Mouse (Mus musculus): ENCODE data around the gene Spsb4. TPM values are rescaled to one million over a fixed set of nuclear protein-coding genes. Genes with fewer than 3 reads are reported as not detected.

The Spsb4 gene
- polyA plus RNA-seq, 1 experiment from 2014 or later: 1.1 TPM

DNA sequence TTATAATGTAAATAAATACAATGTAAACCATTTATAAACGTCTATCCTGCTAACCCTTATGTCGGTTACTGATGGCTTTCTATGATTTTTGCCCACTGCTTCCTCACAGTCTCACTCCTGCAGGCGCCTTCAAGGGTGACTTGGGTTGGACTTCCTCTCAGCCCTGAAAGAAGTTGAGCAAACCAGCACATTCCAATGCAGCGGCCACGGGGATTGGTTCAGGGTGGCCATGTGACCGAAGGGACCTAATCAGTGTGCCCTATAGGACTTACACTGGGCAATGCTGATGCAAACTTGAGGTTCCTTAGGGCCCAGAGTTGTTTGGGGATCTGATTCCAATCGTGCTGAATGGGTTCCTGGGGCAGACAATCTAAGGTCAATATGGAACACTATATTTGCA is 59.2 kb downstream of the Spsb4 start:
- ATAC-seq (ENCODE audit: low read depth) (no peak), DNase-seq (no peak)
- Histone ChIP-seq H3K27ac (no peak overlapping the region), H3K9me3 (replicated peaks) (no peaks in the 10 kb centered on the region), H3K36me3 (no peaks in the 10 kb centered on the region), H3K9ac (no peak overlapping the region), H3K4me2 (no peak overlapping the region), H3K4me1 (replicated peaks) (no peaks in the 10 kb centered on the region), H3K4me3 (replicated peaks) (no peak overlapping the region), H3K27me3 (peaks cover 19% of the 10 kb centered on the region; the same call in 1 of the 2 replicates)
- WGBS (ENCODE audit: insufficient replicate concordance): 56% methylated on average over 7 of the region's 7 CpGs

- DNase-seq (no peak), ATAC-seq (ENCODE audit: low read depth) (no peak)
- H3K36me3 ChIP-seq: no peaks in the 10 kb centered on the region
- no peak overlapping the region for H3K27ac ChIP-seq
- no peaks in the 10 kb centered on the region for H3K9me3 ChIP-seq (replicated peaks)
- no peaks in the 10 kb centered on the region for H3K4me1 ChIP-seq (replicated peaks)
- WGBS (ENCODE audit: insufficient replicate concordance): 30% methylated on average over 6 of the region's 6 CpGs
- H3K9ac ChIP-seq: no peak overlapping the region
- no peak overlapping the region for H3K4me3 ChIP-seq (replicated peaks)
- peaks cover 31% of the 10 kb centered on the region; the same call in 1 of the 2 replicates for H3K27me3 ChIP-seq
- H3K4me2 ChIP-seq: no peak overlapping the region
Observed at GRCm38 (mm10) chr9:96958009-96958615, 60.5 kb downstream of the Spsb4 start.

DNA sequence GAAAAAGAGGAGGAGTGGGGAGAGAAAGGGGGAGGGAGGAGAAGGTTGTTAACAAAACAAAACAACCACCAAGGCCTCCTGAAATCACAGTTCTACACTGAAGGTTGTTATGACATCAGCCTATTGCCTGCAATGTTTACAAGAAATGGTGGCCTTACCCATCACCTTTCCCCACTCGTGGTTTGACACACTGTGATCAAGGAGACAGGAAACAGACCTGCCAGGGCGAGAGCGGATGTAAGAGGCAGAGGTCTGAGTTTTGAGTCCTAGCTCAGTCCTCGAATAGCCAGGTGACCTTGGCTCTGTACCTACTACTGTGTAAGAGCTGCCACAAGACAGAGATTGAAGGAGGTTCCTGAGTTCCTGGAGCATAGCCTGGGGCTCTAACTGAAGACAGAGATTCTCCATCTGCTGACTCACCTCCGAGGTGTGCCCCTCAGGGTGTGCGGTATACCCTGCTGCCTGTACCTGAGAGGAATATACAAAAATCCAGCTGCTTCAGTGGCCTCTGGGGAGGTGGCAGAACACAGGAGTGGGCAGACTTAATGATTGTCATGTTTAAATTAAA is 61.3 kb downstream of the Spsb4 start:
- no peaks in the 10 kb centered on the region for H3K4me1 ChIP-seq (replicated peaks)
- no peak for DNase-seq
- no peak overlapping the region for H3K9ac ChIP-seq
- no peaks in the 10 kb centered on the region for H3K36me3 ChIP-seq
- H3K27me3 ChIP-seq: peaks cover 31% of the 10 kb centered on the region; the same call in 1 of the 2 replicates
- no peak overlapping the region for H3K27ac ChIP-seq
- ATAC-seq (ENCODE audit: low read depth): no peak
- no peak overlapping the region for H3K4me3 ChIP-seq (replicated peaks)
- no peaks in the 10 kb centered on the region for H3K9me3 ChIP-seq (replicated peaks)
- 47% methylated on average over 6 of the region's 6 CpGs for WGBS (ENCODE audit: insufficient replicate concordance)
- no peak overlapping the region for H3K4me2 ChIP-seq

DNA sequence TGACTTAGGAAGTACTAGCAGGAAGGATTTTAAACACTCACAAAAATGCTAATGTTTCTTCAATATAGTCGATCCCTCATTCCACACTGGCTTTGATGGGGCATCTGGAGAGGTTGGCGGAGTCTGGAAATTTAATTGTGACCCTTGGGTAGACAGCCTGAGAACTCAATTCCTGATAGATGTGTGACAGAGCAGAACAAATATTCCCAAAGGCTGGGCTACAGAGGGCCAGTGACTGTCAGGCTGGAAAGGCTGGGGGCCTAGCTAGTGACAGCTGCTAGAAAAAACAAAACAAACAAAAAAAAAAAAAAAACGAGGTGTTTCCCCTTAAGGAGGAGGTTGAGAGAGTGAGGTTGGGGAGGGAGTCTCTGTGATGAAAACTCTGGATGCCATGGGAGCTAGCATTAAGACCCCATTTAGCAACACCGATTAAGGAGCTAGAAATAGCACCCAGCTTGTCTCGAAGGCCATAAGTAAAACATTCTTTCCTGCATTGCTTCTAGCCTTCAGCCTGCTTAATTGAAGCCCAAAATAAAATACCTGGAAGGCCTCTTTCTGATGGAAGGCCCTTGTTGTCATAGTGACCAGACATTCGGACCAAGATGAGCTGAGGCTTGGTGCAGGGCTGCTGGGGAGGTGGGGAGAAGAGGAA is 61.9 kb downstream of the Spsb4 start:
- ATAC-seq (ENCODE audit: low read depth): no peak

GRCm38 (mm10) chr9:96954063-96954809 is 64.4 kb downstream of the Spsb4 start:
- Histone ChIP-seq H3K27me3 (peaks cover 39% of the 10 kb centered on the region), H3K9me3 (replicated peaks) (no peaks in the 10 kb centered on the region), H3K27ac (no peak overlapping the region), H3K9ac (no peak overlapping the region), H3K4me2 (no peak overlapping the region), H3K4me1 (replicated peaks) (no peaks in the 10 kb centered on the region), H3K4me3 (replicated peaks) (no peak overlapping the region), H3K36me3 (no peaks in the 10 kb centered on the region)
- WGBS (ENCODE audit: insufficient replicate concordance): 73% methylated on average over 15 of the region's 15 CpGs
- ATAC-seq (ENCODE audit: low read depth) (no peak), DNase-seq (no peak)

More for the DNA sequence above, 61.9 kb downstream of the Spsb4 start:
- no peak overlapping the region for H3K27ac ChIP-seq
- no peak overlapping the region for H3K9ac ChIP-seq
- H3K4me1 ChIP-seq (replicated peaks): no peaks in the 10 kb centered on the region
- WGBS (ENCODE audit: insufficient replicate concordance): 39% methylated on average over 6 of the region's 6 CpGs
- DNase-seq: no peak
- no peaks in the 10 kb centered on the region for H3K36me3 ChIP-seq
- H3K4me3 ChIP-seq (replicated peaks): no peak overlapping the region
- no peak overlapping the region for H3K4me2 ChIP-seq
- no peaks in the 10 kb centered on the region for H3K9me3 ChIP-seq (replicated peaks)
- peaks cover 31% of the 10 kb centered on the region; the same call in 1 of the 2 replicates for H3K27me3 ChIP-seq

DNA sequence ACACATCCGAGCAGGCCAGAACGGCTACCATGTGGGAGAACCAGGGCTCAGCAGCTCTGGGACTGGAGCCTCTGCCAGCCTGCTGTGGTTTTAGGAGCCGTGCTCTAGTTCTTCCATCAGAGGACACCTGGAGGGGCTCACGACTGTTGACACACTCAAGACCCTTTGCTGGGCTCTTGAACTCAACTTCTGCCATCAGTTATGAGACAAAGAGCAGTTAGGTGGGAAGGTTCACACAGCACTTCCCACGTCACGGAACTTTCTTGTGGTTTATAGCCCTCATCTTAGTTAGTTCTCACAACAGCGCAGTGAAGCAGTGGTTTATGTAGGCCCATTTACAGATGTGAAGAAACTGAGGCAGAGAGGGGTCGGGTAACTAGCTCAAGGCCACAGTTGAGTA is 65.2 kb downstream of the Spsb4 start:
- Histone ChIP-seq H3K9me3 (replicated peaks) (no peaks in the 10 kb centered on the region), H3K4me2 (no peak overlapping the region), H3K27me3 (peaks cover 46% of the 10 kb centered on the region), H3K36me3 (no peaks in the 10 kb centered on the region), H3K27ac (no peak overlapping the region), H3K4me3 (replicated peaks) (no peak overlapping the region), H3K4me1 (replicated peaks) (no peaks in the 10 kb centered on the region), H3K9ac (no peak overlapping the region)
- no peak for ATAC-seq (ENCODE audit: low read depth)
- whole genome bisulfite sequencing (ENCODE audit: insufficient replicate concordance): 71% methylated on average over 8 of the region's 8 CpGs
- DNase-seq: no peak

DNA sequence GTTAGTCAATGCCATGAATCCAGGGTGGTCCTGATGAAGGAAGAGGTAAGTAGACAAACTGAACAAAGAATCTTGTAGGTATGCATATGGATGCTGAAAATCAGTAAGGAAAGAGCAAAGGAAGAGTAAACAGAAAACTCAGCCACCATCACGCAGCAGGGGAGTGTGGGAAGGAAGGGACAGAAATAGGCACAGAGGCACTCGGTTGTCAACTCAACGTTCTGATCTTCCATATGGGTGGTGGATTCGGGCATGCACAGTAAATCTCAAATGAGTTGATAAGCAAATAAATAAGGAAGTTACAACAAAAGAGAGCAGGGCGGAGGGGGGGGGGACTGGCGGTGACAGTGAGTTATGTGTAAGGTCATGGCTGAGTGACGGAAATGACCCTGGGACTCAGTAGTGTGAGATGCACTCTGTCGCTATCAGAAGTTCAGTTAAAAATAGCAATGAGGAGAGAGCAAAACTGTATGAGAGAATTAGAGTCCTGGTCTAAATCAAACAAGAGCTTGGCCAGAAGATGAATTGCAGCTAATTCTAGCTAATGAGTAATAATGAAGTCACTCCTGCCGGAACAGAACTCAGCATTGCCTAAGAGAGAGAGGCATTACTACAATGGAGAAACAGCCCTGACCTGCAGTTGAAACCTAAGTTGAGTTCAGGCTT is 66.2 kb downstream of the Spsb4 start:
- H3K4me1 ChIP-seq (replicated peaks): no peaks in the 10 kb centered on the region
- WGBS (ENCODE audit: insufficient replicate concordance): 33% methylated on average over 9 of the region's 9 CpGs
- ATAC-seq (ENCODE audit: low read depth): no peak

DNA sequence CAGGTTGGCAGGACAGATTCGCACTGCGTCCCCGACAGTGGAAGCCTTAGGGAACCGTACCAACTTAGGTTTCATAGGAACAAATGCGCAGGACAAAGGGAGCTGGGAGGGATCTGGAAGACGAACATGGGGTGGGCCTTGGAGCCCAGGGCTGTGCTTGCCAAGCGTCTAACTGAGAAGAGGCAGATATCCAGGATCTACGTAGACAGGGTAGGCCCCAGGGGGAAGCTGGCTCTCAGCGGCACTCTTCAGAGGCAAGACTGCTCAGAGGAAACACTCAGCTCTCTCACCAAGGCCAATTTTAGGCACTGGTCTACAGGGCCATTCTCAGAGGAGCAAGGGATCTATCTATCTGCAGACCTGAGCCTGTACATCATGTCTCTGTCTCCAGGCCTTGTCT is 69.1 kb downstream of the Spsb4 start:
- WGBS (ENCODE audit: insufficient replicate concordance): 76% methylated on average over 9 of the region's 9 CpGs
- no peak overlapping the region for H3K4me2 ChIP-seq
- no peak overlapping the region for H3K27ac ChIP-seq
- no peak overlapping the region for H3K4me3 ChIP-seq (replicated peaks)
- H3K9ac ChIP-seq: no peak overlapping the region
- H3K4me1 ChIP-seq (replicated peaks): no peaks in the 10 kb centered on the region
- no peak for DNase-seq
- no peak for ATAC-seq (ENCODE audit: low read depth)
- no peaks in the 10 kb centered on the region for H3K9me3 ChIP-seq (replicated peaks)
- H3K27me3 ChIP-seq: peaks cover 50% of the 10 kb centered on the region
- H3K36me3 ChIP-seq: no peaks in the 10 kb centered on the region

More for the DNA sequence above, 66.2 kb downstream of the Spsb4 start:
- H3K9ac ChIP-seq: no peak overlapping the region
- no peak overlapping the region for H3K4me3 ChIP-seq (replicated peaks)
- no peak overlapping the region for H3K4me2 ChIP-seq
- H3K27me3 ChIP-seq: peaks cover 52% of the 10 kb centered on the region
- H3K9me3 ChIP-seq (replicated peaks): no peaks in the 10 kb centered on the region
- no peak for DNase-seq
- no peaks in the 10 kb centered on the region for H3K36me3 ChIP-seq
- no peak overlapping the region for H3K27ac ChIP-seq

- H3K4me3 ChIP-seq (replicated peaks): no peak overlapping the region
- no peaks in the 10 kb centered on the region for H3K4me1 ChIP-seq (replicated peaks)
- no peaks in the 10 kb centered on the region for H3K9me3 ChIP-seq (replicated peaks)
- H3K36me3 ChIP-seq: no peaks in the 10 kb centered on the region
- H3K27me3 ChIP-seq: peaks cover 48% of the 10 kb centered on the region
- no peak overlapping the region for H3K9ac ChIP-seq
- WGBS (ENCODE audit: insufficient replicate concordance): 62% methylated on average over 5 of the region's 5 CpGs
- no peak overlapping the region for H3K4me2 ChIP-seq
- ATAC-seq (ENCODE audit: low read depth) (no peak), DNase-seq (no peak)
- no peak overlapping the region for H3K27ac ChIP-seq
Observed at GRCm38 (mm10) chr9:96948546-96948945, 70.1 kb downstream of the Spsb4 start.

DNA sequence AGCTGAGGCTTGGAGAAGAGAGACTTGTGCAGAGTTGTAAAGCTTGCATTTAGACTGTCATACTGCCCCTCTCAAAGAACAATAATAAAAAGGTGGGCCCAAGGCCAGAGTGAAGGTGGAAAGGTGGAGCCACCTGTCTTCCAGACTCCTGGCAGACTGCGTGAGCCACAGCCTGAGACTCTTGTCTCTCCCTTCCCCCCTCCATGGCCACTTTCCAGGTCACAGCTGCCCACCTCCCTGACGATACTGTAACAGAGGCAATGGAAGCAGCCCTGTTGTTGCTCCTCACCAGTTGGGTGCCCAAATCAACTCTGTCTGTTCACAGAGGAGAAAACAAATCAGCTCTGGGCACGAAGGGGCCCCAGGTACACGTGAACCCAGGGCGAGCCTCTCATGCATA is 71.5 kb downstream of the Spsb4 start:
- Histone ChIP-seq H3K27ac (no peak overlapping the region), H3K9ac (no peak overlapping the region), H3K4me3 (replicated peaks) (no peak overlapping the region), H3K27me3 (peaks cover 52% of the 10 kb centered on the region), H3K4me1 (replicated peaks) (no peaks in the 10 kb centered on the region), H3K4me2 (no peak overlapping the region), H3K36me3 (no peaks in the 10 kb centered on the region), H3K9me3 (replicated peaks) (no peaks in the 10 kb centered on the region)
- ATAC-seq (ENCODE audit: low read depth) (no peak), DNase-seq (no peak)
- WGBS (ENCODE audit: insufficient replicate concordance): 65% methylated on average over 5 of the region's 5 CpGs

- H3K4me1 ChIP-seq (replicated peaks): no peaks in the 10 kb centered on the region
- 55% methylated on average over 16 of the region's 16 CpGs for WGBS (ENCODE audit: insufficient replicate concordance)
Observed at GRCm38 (mm10) chr9:96944517-96944916, 74.1 kb downstream of the Spsb4 start.

More at GRCm38 (mm10) chr9:96944517-96944916, 74.1 kb downstream of the Spsb4 start:
- DNase-seq: no peak
- no peak for ATAC-seq (ENCODE audit: low read depth)
- peaks cover 50% of the 10 kb centered on the region for H3K27me3 ChIP-seq
- H3K9me3 ChIP-seq (replicated peaks): no peaks in the 10 kb centered on the region
- no peak overlapping the region for H3K9ac ChIP-seq
- no peaks in the 10 kb centered on the region for H3K36me3 ChIP-seq
- no peak overlapping the region for H3K4me3 ChIP-seq (replicated peaks)
- H3K4me2 ChIP-seq: no peak overlapping the region
- H3K27ac ChIP-seq: no peak overlapping the region

Measured in liver, embryonic 13.5 days (tissue).